Mouse (Mus musculus): Measurements from ENCODE around the gene Acta1. TPM values are rescaled to one million over a fixed set of nuclear protein-coding genes. Genes with fewer than 3 reads are reported as not detected.

Gene Acta1
- total RNA-seq, 2 experiments from 2014 or later: 50,548 to 53,307 TPM

DNA sequence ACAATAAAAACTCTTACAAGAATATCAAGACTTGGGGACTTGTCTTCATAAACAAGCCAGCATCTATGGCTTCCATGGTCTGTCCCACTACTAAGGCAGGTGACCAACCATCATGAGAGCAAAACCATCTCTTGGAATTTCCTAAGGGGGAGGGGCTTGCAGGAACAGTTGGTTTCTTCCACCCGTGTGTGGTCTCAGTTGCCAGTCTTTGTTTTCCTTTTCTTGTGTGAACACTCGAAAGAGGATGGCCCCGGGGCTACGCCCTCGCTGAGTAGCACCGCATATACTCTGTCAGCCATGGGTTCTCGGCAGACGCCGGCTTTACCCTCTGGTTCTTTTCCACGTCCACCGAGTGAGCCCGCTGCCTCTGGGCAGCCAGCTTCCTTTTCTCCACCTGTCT lies 52.5 kb downstream of the Acta1 start:
- DNase-seq: no peak

Other genes starting within 250 kb of the Acta1 start
- gene Rhou, start 240.8 kb downstream of the Acta1 start, total RNA-seq (2021): 1 to 10 TPM; 4.1 to 4.7 TPM
- 10 to 100 TPM; 11.7 to 14.1 TPM for gene Rab4a, start 88.8 kb downstream of the Acta1 start, total RNA-seq (2021)
- 1 to 10 TPM; 1.9 to 2.5 TPM for gene Ccsap, start 34.5 kb downstream of the Acta1 start, total RNA-seq (2021)
- gene Nup133, start 54.5 kb upstream of the Acta1 start, total RNA-seq (2021): 10 to 100 TPM; 11.6 to 14.2 TPM
- 10 to 100 TPM; 13.2 to 13.3 TPM for gene Abcb10, start 88.4 kb upstream of the Acta1 start, total RNA-seq (2021)
- 10 to 100 TPM; 15.5 to 15.6 TPM for gene Taf5l, start 126.6 kb upstream of the Acta1 start, total RNA-seq (2021)
- gene Urb2, start 126.8 kb upstream of the Acta1 start, total RNA-seq (2021): 1 to 10 TPM; 7.4 to 8.4 TPM

All from gastrocnemius, postnatal 10 days (tissue).